Mouse (Mus musculus) lung, embryonic 16.5 days (tissue): ENCODE data around the gene Pop5. TPM values are rescaled to one million over a fixed set of nuclear protein-coding genes. Genes with fewer than 3 reads are reported as not detected.

Experiments used
- ATAC-seq: fragments of 200-750 bp; cut with Nextera tagmentation; 2 replicates; pipeline ENCODE4 v1.8.0; 2017; ENCODE audit warnings: low read depth, mild to moderate bottlenecking, moderate library complexity
- H3K27ac ChIP-seq: fragments of 300-500 bp; sonication (generic); 2 replicates; pipeline ENCODE4 v1.5.1; 2014; ENCODE audit warnings: mild to moderate bottlenecking, control low read depth, low read length
- H3K27me3 ChIP-seq: fragments of 300-500 bp; sonication (generic); 2 replicates; pipeline ENCODE4 v1.6.1; 2014; ENCODE audit warnings: low read depth, low read length, mixed read lengths; ENCODE audit not compliant: control insufficient read depth, insufficient read depth
- H3K36me3 ChIP-seq: fragments of 300-500 bp; sonication (generic); 2 replicates; pipeline ENCODE4 v1.6.1; 2014; ENCODE audit warnings: low read length; ENCODE audit not compliant: control insufficient read depth, insufficient read depth
- H3K4me1 ChIP-seq: fragments of 300-500 bp; sonication (generic); replicated peaks from 2 replicates; pipeline ENCODE4 v1.6.1; 2014; ENCODE audit warnings: low read length, mixed read lengths; ENCODE audit not compliant: control insufficient read depth, insufficient read depth
- H3K4me2 ChIP-seq: fragments of 300-500 bp; sonication (generic); 2 replicates; pipeline ENCODE4 v1.6.1; 2014; ENCODE audit warnings: low read depth, low read length, control low read depth
- H3K4me3 ChIP-seq: fragments of 300-500 bp; sonication (generic); 2 replicates; pipeline ENCODE4 v1.5.1; 2014; ENCODE audit warnings: mild to moderate bottlenecking, low read length, control low read depth
- H3K9ac ChIP-seq: fragments of 300-500 bp; sonication (generic); 2 replicates; pipeline ENCODE4 v1.6.1; 2014; ENCODE audit warnings: low read length, control low read depth
- H3K9me3 ChIP-seq: fragments of 300-500 bp; sonication (generic); 2 replicates; pipeline ENCODE4 v1.6.1; 2016; ENCODE audit warnings: low read length; ENCODE audit not compliant: control insufficient read depth
- WGBS: fragments of 180-500 bp; shearing (Covaris S2); extraction: QIAGEN DNeasy Blood & Tissue Kit; methylation state at CpG from one replicate; pipeline ENCODE4 v1.1.7; 2014; 5-methylcytosine and 5-hydroxymethylcytosine counted together
- polyA plus RNA-seq: library from polyadenylated mRNA; unstranded; fragments of >200 nt; fragmentation: Nextera tagmentation; extraction: Ambion mirVana; gene quantifications from 2 replicates; pipeline ENCODE4 v1.2.1, GENCODE M21; 2015

Pop5 gene
- polyA plus RNA-seq, 1 experiment from 2014 or later: 97.6 TPM

DNA sequence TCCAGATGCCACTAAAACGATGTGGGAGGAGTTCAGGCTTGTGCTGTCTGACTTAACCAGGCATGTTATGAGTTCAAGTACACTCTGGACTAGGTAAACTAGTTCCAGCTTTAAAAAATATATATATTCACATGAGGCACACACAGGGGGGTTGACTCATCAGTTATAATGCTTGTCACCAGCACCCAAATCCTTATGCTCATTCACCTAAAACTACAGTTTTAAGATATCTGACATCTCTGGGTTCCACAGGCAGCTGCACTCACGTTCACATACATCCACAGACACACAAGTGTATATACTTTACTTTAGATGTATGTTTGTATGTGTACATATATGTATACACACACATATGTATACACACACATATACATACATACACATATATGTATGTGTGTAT, 43.1 kb downstream of the Pop5 start:
- no peaks in the 10 kb centered on the region for H3K36me3 ChIP-seq
- no peaks in the 10 kb centered on the region for H3K9me3 ChIP-seq
- H3K4me3 ChIP-seq: no peak overlapping the region
- H3K4me2 ChIP-seq: no peak overlapping the region
- no peak overlapping the region for H3K27ac ChIP-seq
- no peak overlapping the region for H3K9ac ChIP-seq
- no peak for ATAC-seq
- WGBS: 49% methylated on average over 2 of the region's 2 CpGs
- H3K4me1 ChIP-seq: peaks cover 6% of the 10 kb centered on the region
- H3K27me3 ChIP-seq: no peaks in the 10 kb centered on the region

DNA sequence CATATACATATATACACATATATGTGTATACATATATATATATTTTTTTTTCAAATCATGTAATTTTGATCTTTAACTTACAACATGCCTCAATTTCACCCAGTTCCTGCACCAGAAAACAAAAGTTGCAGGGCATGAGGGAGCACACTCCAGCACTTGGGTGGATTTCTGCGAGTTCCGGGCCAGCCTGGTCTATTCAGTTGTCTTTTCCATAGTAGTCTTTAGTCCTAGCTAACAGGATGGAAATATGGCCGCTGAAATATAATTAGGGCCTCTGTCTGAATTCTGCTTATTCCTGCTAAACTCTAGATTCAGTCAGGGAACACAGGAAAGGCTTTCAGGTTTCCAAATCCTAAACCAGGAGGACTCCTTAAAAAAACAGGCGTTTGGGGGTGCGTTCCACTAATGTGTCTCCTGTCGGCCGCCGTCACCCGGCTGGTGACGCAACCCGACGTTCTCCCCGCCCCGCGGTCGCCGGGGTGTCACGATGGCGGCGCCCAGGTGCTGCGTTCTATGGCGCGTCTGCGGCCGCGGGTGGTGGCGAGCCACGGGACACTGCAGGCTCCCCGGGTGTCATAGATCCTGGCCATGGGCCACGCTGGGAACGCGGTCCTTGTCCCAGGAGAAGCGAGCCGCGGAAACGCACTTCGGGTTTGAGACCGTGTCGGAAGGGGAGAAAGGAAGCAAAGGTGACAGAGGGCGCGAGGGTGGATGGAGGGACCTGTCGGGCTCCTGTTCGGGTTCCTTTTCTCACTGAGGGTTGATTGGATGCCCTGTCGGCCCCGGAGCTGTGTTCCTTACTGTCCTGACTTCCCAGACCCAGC, 43.8 kb downstream of the Pop5 start, which contains the start of gene Coq5:
TSS of gene Coq5 (plus strand) at position 441 of the 824 bp plus-strand sequence.
- H3K4me2 ChIP-seq: peak within 1 kb of the TSS; percentile 82
- no peaks in the 10 kb centered on the region for H3K27me3 ChIP-seq
- peak within 1 kb of the TSS; percentile 87 for H3K4me3 ChIP-seq
- peak within 1 kb of the TSS; percentile 81 for H3K9ac ChIP-seq
- peak; percentile 86 for ATAC-seq
- H3K36me3 ChIP-seq: peaks cover 4% of the 10 kb centered on the region
- H3K27ac ChIP-seq: no peak within 1 kb of the TSS
- 3% methylated on average over 45 of the region's 45 CpGs for WGBS
- peaks cover 6% of the 10 kb centered on the region for H3K4me1 ChIP-seq
- H3K9me3 ChIP-seq: no peaks in the 10 kb centered on the region

DNA sequence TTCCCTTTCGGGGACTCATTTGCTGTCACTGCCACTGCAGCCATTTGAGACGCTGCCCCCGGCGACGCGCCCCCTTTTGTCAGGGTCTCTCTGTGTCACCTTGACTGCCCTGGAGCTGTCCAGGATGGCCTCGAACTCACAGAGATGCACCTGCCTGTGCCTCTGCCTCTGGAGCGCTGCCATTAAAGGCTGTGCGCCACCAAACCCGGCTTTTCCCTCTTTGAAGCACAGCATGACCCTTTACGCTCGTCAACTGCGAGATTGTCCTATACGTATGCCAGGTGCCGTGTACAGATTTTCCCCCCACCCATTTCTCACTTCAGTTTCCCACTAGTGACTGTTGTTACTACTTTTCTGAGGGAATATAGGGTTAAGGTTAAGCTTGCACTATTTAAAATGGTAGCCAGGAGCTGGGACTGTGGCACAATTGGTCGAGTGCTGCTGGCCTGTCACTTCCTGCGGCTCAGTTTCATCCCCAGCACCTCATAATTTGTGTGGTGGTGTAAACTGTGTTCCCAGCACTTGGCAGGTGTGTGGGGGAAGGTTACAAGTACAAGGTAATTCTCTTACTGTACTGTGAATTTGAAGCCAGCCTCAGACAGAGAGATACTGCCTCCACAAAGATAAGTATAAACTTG, 44.5 kb downstream of the Pop5 start:
- Histone ChIP-seq H3K27me3 (no peaks in the 10 kb centered on the region), H3K4me3 (peak overlapping the region; percentile 87), H3K27ac (no peak overlapping the region), H3K36me3 (peaks cover 8% of the 10 kb centered on the region), H3K9ac (peak overlapping the region; percentile 81), H3K4me1 (peaks cover 6% of the 10 kb centered on the region), H3K9me3 (no peaks in the 10 kb centered on the region), H3K4me2 (peak overlapping the region; percentile 82)
- 2% methylated on average over 17 of the region's 17 CpGs for WGBS
- ATAC-seq: peak; percentile 39

DNA sequence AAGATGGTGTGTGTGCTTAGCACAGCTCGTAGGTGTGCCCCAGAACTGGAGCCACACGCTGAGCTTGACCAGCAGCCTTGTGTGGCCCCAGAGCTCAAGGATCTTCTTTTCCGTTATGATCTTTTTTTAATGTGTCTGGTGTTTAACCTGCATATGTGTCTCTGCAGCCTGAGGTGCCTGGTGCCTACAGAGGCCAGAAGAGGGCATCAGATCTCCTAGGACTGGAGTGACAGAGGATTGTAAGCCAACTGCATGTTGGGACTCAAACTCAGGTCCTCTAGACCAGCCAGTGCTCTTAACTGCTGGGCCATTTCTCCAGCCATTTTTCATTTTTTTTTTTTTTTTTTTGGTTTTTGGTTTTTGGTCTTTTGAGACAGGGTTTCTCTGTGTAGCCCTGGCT, 49.1 kb downstream of the Pop5 start:
- 85% methylated on average over 3 of the region's 3 CpGs for WGBS
- Histone ChIP-seq H3K9me3 (no peaks in the 10 kb centered on the region), H3K4me3 (no peak overlapping the region), H3K9ac (no peak overlapping the region), H3K36me3 (peaks cover 10% of the 10 kb centered on the region), H3K4me2 (no peak overlapping the region), H3K27ac (no peak overlapping the region), H3K27me3 (no peaks in the 10 kb centered on the region), H3K4me1 (peaks cover 4% of the 10 kb centered on the region)
- no peak for ATAC-seq

DNA sequence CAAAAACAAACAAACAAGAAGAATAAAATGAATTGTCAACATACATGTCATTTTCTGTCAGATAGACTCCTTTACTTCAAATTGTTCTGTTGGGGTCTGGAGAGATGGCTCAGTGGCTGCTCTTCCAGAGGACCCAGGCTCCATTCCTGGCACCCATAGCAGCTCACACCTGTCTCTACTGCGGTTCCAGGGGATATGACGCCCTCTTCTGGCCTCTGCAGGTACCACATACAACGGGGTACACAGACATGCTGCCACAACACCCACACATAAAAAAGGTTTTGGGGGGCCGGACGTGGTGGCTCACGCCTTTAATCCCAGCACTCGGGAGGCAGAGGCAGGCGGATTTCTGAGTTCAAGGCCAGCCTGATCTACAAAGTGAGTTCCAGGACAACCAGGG, 58.5 kb downstream of the Pop5 start:
- Histone ChIP-seq H3K27me3 (no peaks in the 10 kb centered on the region), H3K27ac (no peak overlapping the region), H3K9ac (no peak overlapping the region), H3K4me2 (no peak overlapping the region), H3K4me1 (peaks cover 12% of the 10 kb centered on the region), H3K9me3 (no peaks in the 10 kb centered on the region), H3K36me3 (peaks cover 17% of the 10 kb centered on the region), H3K4me3 (no peak overlapping the region)
- WGBS: 88% methylated on average over 8 of the region's 8 CpGs
- no peak for ATAC-seq

Other genes with a start within 250 kb of the Pop5 start
- 9.6 and 9.8 TPM in 2 replicates for gene Sppl3, start 224.7 kb upstream of the Pop5 start, polyA plus RNA-seq
- gene Gm10401, start 137.5 kb upstream of the Pop5 start, polyA plus RNA-seq: 23.2 and 25.4 TPM in 2 replicates
- gene Acads, start 116.5 kb upstream of the Pop5 start, polyA plus RNA-seq: 64.5 and 69.2 TPM in 2 replicates
- gene Unc119b, start 100.9 kb upstream of the Pop5 start, polyA plus RNA-seq: 34.3 and 35.2 TPM in 2 replicates
- gene Mlec, start 77.7 kb upstream of the Pop5 start, polyA plus RNA-seq: 58.9 and 62.1 TPM in 2 replicates
- 1.3 and 1.6 TPM in 2 replicates for gene Cabp1, start 41.5 kb upstream of the Pop5 start, polyA plus RNA-seq
- gene Rnf10, start 37.1 kb downstream of the Pop5 start, polyA plus RNA-seq: 115 and 116 TPM in 2 replicates
- gene Coq5, start 43.8 kb downstream of the Pop5 start, polyA plus RNA-seq: 37.9 and 38.6 TPM in 2 replicates
- 1,463 and 1,496 TPM in 2 replicates for gene Dynll1, start 65.2 kb downstream of the Pop5 start, polyA plus RNA-seq
- gene Srsf9, start 91.3 kb downstream of the Pop5 start, polyA plus RNA-seq: 157 and 223 TPM in 2 replicates
- gene Gatc, start 105.3 kb downstream of the Pop5 start, polyA plus RNA-seq: 25.5 and 27.5 TPM in 2 replicates
- gene Triap1, start 105.4 kb downstream of the Pop5 start, polyA plus RNA-seq: 59.2 and 61.4 TPM in 2 replicates
- 920 and 937 TPM in 2 replicates for gene Cox6a1, start 113.1 kb downstream of the Pop5 start, polyA plus RNA-seq
- gene Msi1, start 193.8 kb downstream of the Pop5 start, polyA plus RNA-seq: 3.9 and 6.0 TPM in 2 replicates
- gene Pla2g1b, start 230.4 kb downstream of the Pop5 start, polyA plus RNA-seq: 9.7 and 9.8 TPM in 2 replicates
- 28.1 and 31.4 TPM in 2 replicates for gene Sirt4, start 248.9 kb downstream of the Pop5 start, polyA plus RNA-seq